Mouse (Mus musculus) forebrain, embryonic 15.5 days (tissue): ENCODE measurements at regions not wholly inside any gene's neighbourhood (a gene's known extent, or its start where the extent isn't known, plus 50 kb on each side); places are given as distances from the start of the nearest gene placed in this dataset.

Source experiments
- ATAC-seq: fragments of 200-750 bp; cut with Nextera tagmentation; replicated peaks from 2 replicates; pipeline ENCODE4 v1.8.0; 2017; ENCODE audit warnings: mild to moderate bottlenecking, moderate TSS enrichment, moderate library complexity
- H3K27ac ChIP-seq: fragments of 300-500 bp; sonication (generic); replicated peaks from 2 replicates; pipeline ENCODE4 v1.5.1; 2015; ENCODE audit warnings: mild to moderate bottlenecking, inconsistent platforms
- H3K27me3 ChIP-seq: fragments of 300-500 bp; sonication (generic); 2 replicates; pipeline ENCODE4 v1.6.1; 2015; ENCODE audit warnings: inconsistent platforms
- H3K36me3 ChIP-seq: fragments of 300-500 bp; sonication (generic); 2 replicates; pipeline ENCODE4 v1.6.1; 2015; ENCODE audit warnings: mild to moderate bottlenecking, inconsistent platforms
- H3K4me1 ChIP-seq: fragments of 300-500 bp; sonication (generic); 2 replicates; pipeline ENCODE4 v1.6.1; 2015; ENCODE audit warnings: inconsistent platforms
- H3K4me2 ChIP-seq: fragments of 300-500 bp; sonication (generic); replicated peaks from 2 replicates; pipeline ENCODE4 v1.6.1; 2015; ENCODE audit warnings: mild to moderate bottlenecking, inconsistent platforms
- H3K4me3 ChIP-seq: fragments of 300-500 bp; sonication (generic); 2 replicates; pipeline ENCODE4 v1.5.1; 2015; ENCODE audit warnings: mild to moderate bottlenecking, inconsistent platforms
- H3K9ac ChIP-seq: fragments of 300-500 bp; sonication (generic); replicated peaks from 2 replicates; pipeline ENCODE4 v1.6.1; 2015; ENCODE audit warnings: mild to moderate bottlenecking, inconsistent platforms
- H3K9me3 ChIP-seq: fragments of 300-500 bp; sonication (generic); 2 replicates; pipeline ENCODE4 v1.6.1; 2016; ENCODE audit warnings: inconsistent platforms
- WGBS: fragments of 180-500 bp; shearing (Covaris S2); methylation state at CpG from one replicate; pipeline ENCODE4 v1.1.7; 2015; ENCODE audit warnings: mixed read lengths; 5-methylcytosine and 5-hydroxymethylcytosine counted together

DNA sequence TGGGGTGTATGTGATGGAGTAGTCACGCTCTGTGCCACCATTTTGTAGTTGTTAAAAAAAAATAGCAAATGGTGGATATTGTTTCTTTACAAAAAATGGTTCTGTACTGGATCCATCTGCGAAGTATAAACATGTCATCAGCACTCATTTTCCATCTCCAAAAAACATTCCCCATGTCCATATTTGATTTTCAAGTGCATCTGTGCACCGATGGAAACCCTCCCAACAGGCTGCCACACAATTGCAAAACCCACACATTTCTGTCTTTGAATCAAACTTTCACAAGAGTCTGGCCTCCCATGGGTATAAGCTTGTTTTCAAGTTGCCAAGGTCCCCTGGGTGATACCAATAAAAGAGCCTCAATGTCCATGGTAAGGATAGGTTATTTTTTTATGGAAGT, 51.4 kb upstream of the Zeb2 start:
- Histone ChIP-seq H3K36me3 (no peaks in the 10 kb centered on the region), H3K4me2 (no peak overlapping the region), H3K4me3 (no peak overlapping the region), H3K9me3 (no peaks in the 10 kb centered on the region), H3K27me3 (no peaks in the 10 kb centered on the region), H3K27ac (no peak overlapping the region), H3K4me1 (peaks cover 17% of the 10 kb centered on the region), H3K9ac (no peak overlapping the region)
- no peak for ATAC-seq
- 78% methylated on average over 3 of the region's 3 CpGs for WGBS
